Mouse (Mus musculus) lung, embryonic 15.5 days (tissue): Measurements from ENCODE around the gene Mblac2. TPM values are rescaled to one million over a fixed set of nuclear protein-coding genes. Genes with fewer than 3 reads are reported as not detected.
"Not testable (repeated sequence)": the region's sequence is repeated elsewhere in the genome, so short reads cannot be mapped to it uniquely, and the experiment has no call there.

Experiments used
- ATAC-seq: fragments of 200-750 bp; cut with Nextera tagmentation; 2 replicates; pipeline ENCODE4 v1.8.0; 2017; ENCODE audit warnings: moderate number of reproducible peaks, borderline replicate concordance; ENCODE audit not compliant: low FRiP score, low TSS enrichment; ENCODE audit errors: extremely low read depth
- H3K27ac ChIP-seq: fragments of 300-500 bp; sonication (generic); 2 replicates; pipeline ENCODE4 v1.5.1; 2015; ENCODE audit warnings: moderate library complexity, mild to moderate bottlenecking, inconsistent platforms
- H3K27me3 ChIP-seq: fragments of 300-500 bp; sonication (generic); 2 replicates; pipeline ENCODE4 v1.6.1; 2015; ENCODE audit warnings: inconsistent platforms
- H3K36me3 ChIP-seq: fragments of 300-500 bp; sonication (generic); 2 replicates; pipeline ENCODE4 v1.6.1; 2015; ENCODE audit warnings: inconsistent platforms
- H3K4me1 ChIP-seq: fragments of 300-500 bp; sonication (generic); 2 replicates; pipeline ENCODE4 v1.6.1; 2015; ENCODE audit warnings: inconsistent platforms
- H3K4me2 ChIP-seq: fragments of 300-500 bp; sonication (generic); 2 replicates; pipeline ENCODE4 v1.6.1; 2015; ENCODE audit warnings: inconsistent platforms, mild to moderate bottlenecking, moderate library complexity
- H3K4me3 ChIP-seq: fragments of 300-500 bp; sonication (generic); 2 replicates; pipeline ENCODE4 v1.5.1; 2015; ENCODE audit warnings: mild to moderate bottlenecking, inconsistent platforms
- H3K9ac ChIP-seq: fragments of 300-500 bp; sonication (generic); 2 replicates; pipeline ENCODE4 v1.6.1; 2015; ENCODE audit warnings: inconsistent platforms
- H3K9me3 ChIP-seq: fragments of 300-500 bp; sonication (generic); 2 replicates; pipeline ENCODE4 v1.6.1; 2016; ENCODE audit warnings: inconsistent platforms
- WGBS: fragments of 180-500 bp; shearing (Covaris S2); methylation state at CpG from one replicate; pipeline ENCODE4 v1.1.7; 2015; 5-methylcytosine and 5-hydroxymethylcytosine counted together
- polyA plus RNA-seq: library from polyadenylated mRNA; unstranded; fragments of >200 nt; fragmentation: Nextera tagmentation; extraction: Ambion mirVana; gene quantifications from 2 replicates; pipeline ENCODE4 v1.2.1, GENCODE M21; 2015

Mblac2 gene
- polyA plus RNA-seq, 1 experiment from 2014 or later = 6.3 TPM

DNA sequence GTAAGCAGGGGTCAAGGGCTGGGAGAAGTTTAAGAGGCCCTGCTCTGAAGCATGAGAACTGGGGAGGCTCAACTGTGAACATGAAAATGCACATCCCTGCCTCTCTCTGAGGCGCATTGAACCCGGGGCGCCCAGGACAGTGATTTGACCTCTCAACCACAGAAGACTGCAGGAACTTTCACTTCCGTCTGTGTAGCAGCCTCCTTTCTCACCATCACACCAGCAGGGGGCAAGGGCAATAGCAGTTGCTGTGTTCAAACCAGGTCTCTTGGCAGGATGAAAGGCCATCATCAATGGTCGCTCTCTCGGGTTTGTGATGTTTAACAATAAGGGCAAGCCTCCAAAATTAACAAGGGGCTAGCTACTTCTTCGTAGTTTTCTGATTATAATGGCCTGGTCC lies 8.0 kb upstream of the Mblac2 start:
- H3K4me2 ChIP-seq = no peak overlapping the region
- no peaks in the 10 kb centered on the region for H3K27me3 ChIP-seq
- H3K27ac ChIP-seq = no peak overlapping the region
- H3K4me1 ChIP-seq = no peaks in the 10 kb centered on the region
- H3K9me3 ChIP-seq = no peaks in the 10 kb centered on the region
- H3K4me3 ChIP-seq = no peak overlapping the region
- H3K9ac ChIP-seq = no peak overlapping the region
- WGBS = 80% methylated on average over 7 of the region's 7 CpGs
- ATAC-seq = no peak
- no peaks in the 10 kb centered on the region for H3K36me3 ChIP-seq

DNA sequence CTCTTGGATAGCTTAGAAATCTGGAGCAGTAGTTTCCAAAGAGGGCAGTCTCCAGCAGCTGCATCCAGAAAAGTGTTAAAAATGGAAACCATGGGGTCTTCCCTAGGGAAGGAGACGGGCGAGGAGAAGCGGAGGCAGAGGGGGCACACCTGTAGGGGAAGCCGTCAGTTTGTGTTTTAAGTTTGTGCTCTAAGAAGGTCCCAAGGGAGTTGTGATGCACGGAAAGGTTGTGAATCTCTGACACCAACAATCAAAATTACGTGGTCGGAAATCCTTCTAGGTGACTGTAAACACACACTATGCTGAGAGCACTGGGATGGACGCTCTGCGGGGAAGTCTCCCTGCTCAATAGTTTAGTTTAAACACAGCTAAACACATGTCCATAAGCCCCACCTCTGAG lies 7.5 kb upstream of the Mblac2 start:
- Histone ChIP-seq H3K27me3 (no peaks in the 10 kb centered on the region), H3K9me3 (no peaks in the 10 kb centered on the region), H3K4me1 (no peaks in the 10 kb centered on the region), H3K4me2 (no peak overlapping the region), H3K9ac (no peak overlapping the region), H3K27ac (no peak overlapping the region), H3K4me3 (no peak overlapping the region), H3K36me3 (no peaks in the 10 kb centered on the region)
- 74% methylated on average over 9 of the region's 9 CpGs for WGBS
- no peak for ATAC-seq

DNA sequence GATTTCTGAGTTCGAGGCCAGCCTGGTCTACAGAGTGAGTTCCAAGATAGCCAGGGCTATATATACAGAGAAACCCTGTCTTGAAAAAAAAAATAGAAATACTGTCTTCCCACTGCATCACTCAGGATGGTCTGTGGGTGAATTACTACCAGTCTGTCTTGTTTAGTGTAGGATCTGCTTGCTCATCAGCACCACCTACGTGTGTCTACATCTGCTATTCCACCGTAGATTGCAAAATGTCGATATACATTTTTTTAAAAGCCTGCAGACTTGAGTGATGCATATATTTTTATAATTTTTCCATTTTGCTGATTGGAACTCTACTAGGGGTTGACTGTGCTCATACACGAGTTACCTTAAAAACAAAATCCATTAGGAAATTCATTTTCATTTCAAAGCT lies 4.8 kb upstream of the Mblac2 start:
- Histone ChIP-seq H3K4me1 (0 out of 2 replicates have a peak, but pooled peaks cover 6% of the 10 kb centered on the region), H3K9me3 (no peaks in the 10 kb centered on the region), H3K27me3 (no peaks in the 10 kb centered on the region), H3K36me3 (no peaks in the 10 kb centered on the region), H3K4me2 (no peak overlapping the region), H3K27ac (no peak overlapping the region), H3K4me3 (no peak overlapping the region), H3K9ac (no peak overlapping the region)
- 95% methylated on average over 5 of the region's 5 CpGs for WGBS
- no peak for ATAC-seq

DNA sequence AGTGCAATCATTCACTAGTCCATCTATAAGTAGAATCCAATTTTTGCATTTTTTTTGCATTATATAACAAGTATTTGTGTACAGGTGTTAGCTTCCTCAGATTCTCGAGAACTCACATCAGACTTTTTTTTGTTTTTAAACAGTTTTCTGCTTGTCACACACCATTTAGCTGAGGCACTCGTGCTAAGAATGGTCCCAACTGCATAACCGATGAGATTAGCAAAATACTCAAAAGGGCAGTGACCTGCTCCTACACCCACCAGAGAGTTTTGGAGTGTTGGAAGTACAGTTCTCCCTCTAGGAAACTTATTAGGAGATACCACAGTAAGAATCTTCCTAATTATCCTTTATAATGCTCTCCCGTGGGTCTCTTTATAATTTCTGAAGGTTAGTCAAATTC lies 1.3 kb upstream of the Mblac2 start:
- Histone ChIP-seq H3K9ac (0 out of 2 replicates have a peak overlapping the region, but pooled peaks have one; percentile 66), H3K4me3 (peak overlapping the region; percentile 97), H3K27ac (no peak overlapping the region), H3K27me3 (no peaks in the 10 kb centered on the region), H3K4me2 (peak overlapping the region; percentile 99), H3K4me1 (peaks cover 13% of the 10 kb centered on the region), H3K9me3 (no peaks in the 10 kb centered on the region), H3K36me3 (no peaks in the 10 kb centered on the region)
- no peak for ATAC-seq
- 26% methylated on average over 4 of the region's 4 CpGs for WGBS

DNA sequence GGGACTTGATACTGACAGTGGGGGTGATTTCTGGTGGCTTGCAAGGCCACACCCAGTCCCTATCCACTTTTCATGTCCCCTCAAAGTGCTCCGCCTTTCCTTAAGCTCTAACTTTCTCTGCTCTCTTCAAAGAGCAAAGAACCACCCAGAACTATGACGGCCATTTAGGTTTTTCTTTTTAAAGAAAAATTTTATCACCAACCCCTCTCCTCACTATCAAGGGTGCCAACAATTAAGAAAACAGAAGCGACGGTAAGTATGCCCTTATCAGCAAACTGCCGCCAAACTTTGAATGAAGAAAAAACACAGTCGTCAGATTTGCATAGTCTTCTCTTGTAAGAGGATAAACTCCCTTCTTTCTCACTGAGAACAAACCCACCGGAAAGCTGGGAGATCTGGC lies 875 bp upstream of the Mblac2 start:
- H3K27ac ChIP-seq = 0 out of 2 replicates have a peak overlapping the region, but pooled peaks have one; percentile 94
- peak overlapping the region; percentile 99 for H3K4me2 ChIP-seq
- peak overlapping the region; percentile 66 for H3K9ac ChIP-seq
- H3K4me3 ChIP-seq = peak overlapping the region; percentile 97
- no peaks in the 10 kb centered on the region for H3K27me3 ChIP-seq
- no peaks in the 10 kb centered on the region for H3K36me3 ChIP-seq
- no peaks in the 10 kb centered on the region for H3K9me3 ChIP-seq
- no peak for ATAC-seq
- 0% methylated on average over 7 of the region's 7 CpGs for WGBS
- H3K4me1 ChIP-seq = peaks cover 13% of the 10 kb centered on the region

DNA sequence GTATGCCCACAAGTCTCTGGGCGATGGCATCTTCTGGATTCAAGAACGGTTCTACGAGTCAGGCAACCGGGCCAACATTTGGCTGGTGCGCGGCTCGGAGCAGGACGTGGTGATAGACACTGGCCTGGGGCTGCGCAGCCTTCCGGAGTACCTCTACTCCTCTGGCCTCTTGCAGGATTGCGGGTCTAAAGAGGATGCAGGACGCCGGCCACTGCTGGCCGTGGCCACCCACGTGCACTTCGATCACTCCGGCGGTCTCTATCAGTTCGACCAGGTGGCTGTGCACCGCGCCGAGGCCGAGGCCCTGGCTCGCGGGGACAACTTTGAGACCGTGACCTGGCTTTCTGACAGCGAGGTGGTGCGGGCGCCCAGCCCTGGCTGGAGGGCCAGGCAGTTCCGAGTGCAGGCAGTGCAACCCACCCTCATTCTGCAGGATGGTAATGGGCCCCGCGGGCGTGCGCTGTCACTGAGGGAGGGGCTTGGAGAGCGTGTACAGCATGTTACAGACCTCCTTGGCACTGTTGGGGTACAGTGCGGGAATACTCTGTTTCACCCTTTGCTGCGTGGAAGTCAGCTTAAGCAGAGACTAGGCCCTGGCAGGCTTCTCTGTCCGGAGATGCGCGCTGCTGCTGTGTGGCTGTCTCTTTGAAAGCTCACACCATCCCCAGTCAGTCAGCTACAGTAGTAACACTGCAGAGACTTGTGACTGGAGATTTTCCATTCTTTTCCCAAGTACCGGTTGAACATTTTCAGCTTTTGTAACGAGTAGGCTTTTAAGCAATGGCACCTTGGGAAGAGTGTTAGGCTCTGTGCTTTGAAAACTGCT lies 618 bp downstream of the Mblac2 start:
- Histone ChIP-seq H3K36me3 (no peaks in the 10 kb centered on the region), H3K4me1 (peaks cover 13% of the 10 kb centered on the region), H3K9ac (peak overlapping the region; percentile 66), H3K4me2 (peak overlapping the region; percentile 99), H3K27me3 (no peaks in the 10 kb centered on the region), H3K27ac (peak overlapping the region; percentile 94), H3K9me3 (no peaks in the 10 kb centered on the region), H3K4me3 (peak overlapping the region; percentile 97)
- 1% methylated on average over 42 of the region's 42 CpGs for WGBS
- ATAC-seq = peak; percentile 19

DNA sequence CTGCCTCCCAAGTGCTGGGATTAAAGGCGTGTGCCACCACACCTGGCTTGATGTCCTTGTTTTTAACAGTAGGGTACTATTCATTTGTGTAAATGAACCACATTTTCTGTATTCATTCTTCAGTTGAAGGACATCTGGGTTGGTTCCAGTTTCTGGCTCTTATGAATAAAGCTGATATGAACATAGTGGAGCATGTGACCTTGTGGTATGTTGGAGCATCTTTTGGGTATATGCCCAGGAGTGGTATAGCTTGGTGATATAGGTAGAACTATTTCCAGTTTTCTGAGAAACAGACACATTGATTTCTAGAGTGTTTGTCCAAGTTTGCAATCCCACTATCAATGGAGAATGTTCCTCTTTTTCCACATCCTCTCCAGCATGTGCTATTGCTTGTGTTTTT lies 2.8 kb downstream of the Mblac2 start:
- peaks cover 13% of the 10 kb centered on the region for H3K4me1 ChIP-seq
- no peak overlapping the region for H3K27ac ChIP-seq
- no peak for ATAC-seq
- H3K4me2 ChIP-seq = no peak overlapping the region
- H3K9ac ChIP-seq = no peak overlapping the region
- no peaks in the 10 kb centered on the region for H3K27me3 ChIP-seq
- H3K36me3 ChIP-seq = no peaks in the 10 kb centered on the region
- WGBS = 90% methylated on average over 1 of the region's 1 CpGs
- H3K4me3 ChIP-seq = no peak overlapping the region
- H3K9me3 ChIP-seq = no peaks in the 10 kb centered on the region

DNA sequence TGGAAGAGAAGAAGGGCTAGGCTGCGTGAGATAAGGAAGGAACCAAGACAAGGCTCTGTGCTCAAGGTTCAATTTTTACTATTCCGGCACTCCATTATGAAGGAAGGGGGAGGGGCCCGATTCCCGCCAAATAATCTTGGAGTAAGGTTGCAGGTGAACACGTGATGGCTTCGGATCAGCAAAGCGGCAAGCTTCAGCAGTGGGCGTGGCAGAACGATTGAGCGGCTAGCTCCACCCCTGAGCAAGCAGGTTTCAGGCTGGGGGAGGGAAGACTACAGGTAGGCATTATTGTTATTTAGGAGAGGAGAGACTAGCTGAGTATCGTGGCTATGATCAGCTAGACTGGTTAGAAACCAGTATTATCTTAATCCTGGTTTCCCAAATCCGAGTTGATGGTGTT lies 17.0 kb downstream of the Mblac2 start:
- not testable (repeated sequence) for H3K27ac ChIP-seq, H3K9me3 ChIP-seq, H3K27me3 ChIP-seq, H3K9ac ChIP-seq, H3K4me3 ChIP-seq, H3K36me3 ChIP-seq, H3K4me2 ChIP-seq, ATAC-seq, H3K4me1 ChIP-seq
- 55% methylated on average over 12 of the region's 12 CpGs for WGBS

DNA sequence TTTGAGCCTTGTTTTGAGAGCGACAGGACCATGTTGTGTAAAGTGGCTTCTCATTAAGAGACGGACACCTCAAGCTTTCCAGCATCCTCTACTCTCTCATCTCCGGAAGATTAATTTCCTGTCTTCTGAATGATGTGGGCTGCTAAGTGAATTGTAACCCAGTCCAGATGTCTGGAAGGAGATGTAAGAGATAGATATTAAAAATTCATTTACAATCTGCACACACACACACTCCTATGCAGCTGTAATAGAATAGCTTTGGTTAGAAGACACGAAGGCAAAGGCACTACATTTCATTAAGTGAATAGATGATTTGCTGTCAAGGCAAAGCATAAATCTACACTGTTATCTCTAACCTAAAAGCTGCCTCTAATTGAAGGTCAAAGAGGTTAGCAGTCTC lies 18.0 kb downstream of the Mblac2 start:
- Histone ChIP-seq H3K9ac (no peak overlapping the region), H3K4me1 (no peaks in the 10 kb centered on the region), H3K4me3 (no peak overlapping the region), H3K36me3 (no peaks in the 10 kb centered on the region), H3K27ac (no peak overlapping the region), H3K27me3 (no peaks in the 10 kb centered on the region), H3K9me3 (no peaks in the 10 kb centered on the region), H3K4me2 (no peak overlapping the region)
- no peak for ATAC-seq
- whole genome bisulfite sequencing = 48% methylated on average over 4 of the region's 4 CpGs

DNA sequence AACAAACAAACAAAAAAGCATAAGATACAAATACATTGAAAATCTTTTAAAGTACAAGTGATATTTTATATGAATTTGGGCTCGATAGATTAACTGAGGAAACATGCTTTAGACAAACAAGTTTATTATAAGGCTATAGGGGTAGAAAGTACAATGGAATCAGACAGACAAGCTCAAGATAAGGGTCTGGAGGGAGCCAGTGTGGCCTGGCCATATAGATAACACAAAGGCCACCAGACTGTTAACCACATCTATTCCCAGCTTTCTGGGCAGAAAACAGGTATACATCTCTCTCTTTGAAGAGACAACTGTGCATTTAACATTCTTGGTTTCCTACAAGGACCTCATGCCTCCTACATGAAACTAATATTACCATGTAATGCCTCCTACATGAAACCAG lies 19.2 kb downstream of the Mblac2 start:
- Histone ChIP-seq H3K36me3 (no peaks in the 10 kb centered on the region), H3K4me2 (no peak overlapping the region), H3K27me3 (no peaks in the 10 kb centered on the region), H3K4me3 (no peak overlapping the region), H3K27ac (no peak overlapping the region), H3K9me3 (no peaks in the 10 kb centered on the region), H3K9ac (no peak overlapping the region), H3K4me1 (no peaks in the 10 kb centered on the region)
- no peak for ATAC-seq
- 82% methylated on average over 1 of the region's 1 CpGs for WGBS

DNA sequence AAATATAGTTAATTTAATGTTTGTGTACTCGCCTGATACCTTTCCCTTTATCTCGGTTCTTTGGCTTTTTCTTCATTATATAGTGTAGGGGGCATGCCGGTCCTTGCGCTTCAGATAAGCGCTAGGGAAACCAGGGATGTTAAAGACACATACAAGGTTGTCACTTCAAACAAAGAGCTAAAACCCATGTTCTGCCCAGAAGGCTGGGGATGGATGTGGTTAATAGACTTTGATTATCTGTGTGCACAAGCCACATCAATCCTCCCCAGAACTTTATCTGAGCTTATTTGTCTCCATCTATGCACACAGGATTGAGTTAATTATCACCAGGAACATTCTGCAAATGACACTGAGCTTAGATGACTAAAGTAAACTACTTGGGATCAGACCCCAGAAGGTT lies 25.5 kb downstream of the Mblac2 start:
- Histone ChIP-seq H3K9ac (no peak overlapping the region), H3K9me3 (no peaks in the 10 kb centered on the region), H3K36me3 (no peaks in the 10 kb centered on the region), H3K4me3 (no peak overlapping the region), H3K27me3 (no peaks in the 10 kb centered on the region), H3K4me2 (no peak overlapping the region), H3K27ac (no peak overlapping the region), H3K4me1 (no peaks in the 10 kb centered on the region)
- no peak for ATAC-seq
- 72% methylated on average over 5 of the region's 5 CpGs for WGBS

DNA sequence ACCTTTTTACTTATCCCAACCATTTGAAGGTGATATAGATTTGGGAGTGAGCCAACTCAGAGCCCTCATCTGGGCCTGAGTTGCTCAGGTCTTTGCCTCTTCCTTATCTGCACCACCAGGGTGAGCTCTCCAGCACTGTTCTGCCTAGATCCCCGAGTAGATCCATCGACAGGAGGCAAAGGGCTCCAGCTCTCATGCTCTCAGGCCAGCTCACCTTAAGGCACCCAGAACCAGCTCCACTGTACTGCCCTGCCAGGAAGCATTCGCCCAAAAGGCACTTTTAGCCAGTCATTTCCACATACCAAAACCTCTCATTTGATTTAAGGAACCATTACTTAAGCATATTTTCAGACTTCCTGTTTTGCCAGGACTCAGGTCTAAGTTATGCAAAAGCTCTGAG lies 29.8 kb downstream of the Mblac2 start:
- H3K9me3 ChIP-seq = no peaks in the 10 kb centered on the region

More for the DNA sequence above, 29.8 kb downstream of the Mblac2 start:
- Histone ChIP-seq H3K27me3 (no peaks in the 10 kb centered on the region), H3K4me3 (no peak overlapping the region), H3K36me3 (no peaks in the 10 kb centered on the region), H3K4me1 (no peaks in the 10 kb centered on the region), H3K27ac (no peak overlapping the region), H3K9ac (no peak overlapping the region), H3K4me2 (no peak overlapping the region)
- ATAC-seq = no peak
- WGBS = 36% methylated on average over 3 of the region's 3 CpGs
